8 mouse cellular contexts compared by ENCODE assay signal in genomic region chr3:90508950-90509746, GRCm38 (mm10). TPM values are rescaled to one million over a fixed set of nuclear protein-coding genes. Genes with fewer than 3 reads are reported as not detected.
A peak's percentile ranks its signal among the peaks of the same experiment; 100 is the strongest.
DNase-seq lines count a peak whose midpoint lies in the region; ATAC-seq lines count a peak whose summit lies in the region.

Gene Chtop, minus strand, starts transcription at chr3:90509498.

- peak within 1 kb of the TSS; percentile 93 for H3K4me3 ChIP-seq in forebrain, embryonic 14.5 days (ENCODE audit: low read depth, low read length)
- H3K4me3 ChIP-seq in neural tube, embryonic 15.5 days (replicated peaks): peak within 1 kb of the TSS; percentile 94

- DNase-seq in ES-CJ7 (ENCODE audit: low read depth, low spot score): peak; percentile 100
- peak; percentile 99 for DNase-seq in cerebellum, adult 11 months
- peak; percentile 100 for DNase-seq in forebrain, embryonic 14.5 days (ENCODE audit: low spot score)
- DNase-seq in heart, postnatal 14 days: peak; percentile 99 to 100
- peak; percentile 99 for DNase-seq in layer of hippocampus, adult 11-12 months (ENCODE audit: low spot score)
- peak; percentile 99 to 100 for DNase-seq in lung, adult 18-20 months
- DNase-seq in testis, postnatal 14 days (ENCODE audit: low spot score): peak; percentile 99

- peaks cover 9% of the 10 kb centered on the region; the same call in 1 of the 2 replicates for H3K27me3 ChIP-seq in forebrain, embryonic 14.5 days (replicated peaks; ENCODE audit: control insufficient read depth, insufficient read depth, low read length)
- H3K27me3 ChIP-seq in neural tube, embryonic 15.5 days (replicated peaks): peaks cover 13% of the 10 kb centered on the region

- H3K9me3 ChIP-seq in forebrain, embryonic 14.5 days (replicated peaks; ENCODE audit: control insufficient read depth, low read length): no peaks in the 10 kb centered on the region
- H3K9me3 ChIP-seq in neural tube, embryonic 15.5 days (replicated peaks): no peaks in the 10 kb centered on the region

- intact Hi-C loops in heart, postnatal 14 days (cut with DNase I): no loop called here

- peaks cover 11% of the 10 kb centered on the region for H3K4me1 ChIP-seq in forebrain, embryonic 14.5 days (ENCODE audit: control insufficient read depth, insufficient read depth, low read length)
- peaks cover 35% of the 10 kb centered on the region for H3K4me1 ChIP-seq in neural tube, embryonic 15.5 days

- WGBS in forebrain, embryonic 14.5 days: under 1% methylated on average over 65 of the region's 66 CpGs
- WGBS in neural tube, embryonic 15.5 days: under 1% methylated on average over 66 of the region's 66 CpGs

- H3K4me2 ChIP-seq in forebrain, embryonic 14.5 days (ENCODE audit: low read length): peak within 1 kb of the TSS; percentile 83
- H3K4me2 ChIP-seq in neural tube, embryonic 15.5 days: peak within 1 kb of the TSS; percentile 75

- peak within 1 kb of the TSS; percentile 99 for H3K9ac ChIP-seq in forebrain, embryonic 14.5 days (ENCODE audit: low read length)
- H3K9ac ChIP-seq in neural tube, embryonic 15.5 days (replicated peaks): peak within 1 kb of the TSS; percentile 100

- ATAC-seq in forebrain, embryonic 14.5 days: peak; percentile 95
- peak; percentile 93 for ATAC-seq in neural tube, embryonic 15.5 days (ENCODE audit: low FRiP score)

- H3K27ac ChIP-seq in forebrain, embryonic 14.5 days (ENCODE audit: low read depth, low read length): peak within 1 kb of the TSS; percentile 92
- H3K27ac ChIP-seq in neural tube, embryonic 15.5 days (replicated peaks): peak within 1 kb of the TSS; percentile 95

- peaks cover 36% of the 10 kb centered on the region for H3K36me3 ChIP-seq in forebrain, embryonic 14.5 days (ENCODE audit: control insufficient read depth, insufficient read depth, low read length)
- peaks cover 20% of the 10 kb centered on the region for H3K36me3 ChIP-seq in neural tube, embryonic 15.5 days

RNA-seq across cellular contexts. Expression of gene Chtop, which starts in this region (rescaled TPM):
- 137 and 141 TPM in 2 replicates for polyA plus RNA-seq in forebrain, embryonic 14.5 days (2014; fragmentation: Nextera tagmentation; extraction: Ambion mirVana)
- total RNA-seq in heart, postnatal 14 days (2021): 100 to 1,000 TPM; 101 to 123 TPM
- polyA plus RNA-seq in neural tube, embryonic 15.5 days (2015; fragmentation: Nextera tagmentation; extraction: Ambion mirVana): 169 TPM in 2 replicates

Comparison
In these comparisons a context has a peak if more than half of its experiments do, and no peak if none do; other contexts are left out.
1. Peak in every context shown above with its lines: DNase-seq, ATAC-seq, H3K4me3 ChIP-seq and H3K27ac ChIP-seq.